Mouse (Mus musculus) lung, embryonic 14.5 days (tissue): Measurements from ENCODE around the gene Amn1. TPM values are rescaled to one million over a fixed set of nuclear protein-coding genes. Genes with fewer than 3 reads are reported as not detected.

Source experiments
- ATAC-seq: fragments of 200-750 bp; cut with Nextera tagmentation; 2 replicates; pipeline ENCODE4 v1.8.0; 2017; ENCODE audit warnings: mild to moderate bottlenecking, moderate TSS enrichment, moderate library complexity; ENCODE audit not compliant: insufficient read depth
- DNase-seq: peaks from one replicate; pipeline ENCODE4 v3.0.0-alpha.2; 2015
- H3K27ac ChIP-seq: fragments of 300-500 bp; sonication (generic); 2 replicates; pipeline ENCODE4 v1.5.1; 2014; ENCODE audit warnings: low read depth, mild to moderate bottlenecking, moderate library complexity
- H3K27me3 ChIP-seq: fragments of 300-500 bp; sonication (generic); 2 replicates; pipeline ENCODE4 v1.6.1; 2014; ENCODE audit warnings: low read length, control low read depth; ENCODE audit not compliant: insufficient read depth
- H3K36me3 ChIP-seq: fragments of 300-500 bp; sonication (generic); 2 replicates; pipeline ENCODE4 v1.6.1; 2014; ENCODE audit warnings: control low read depth; ENCODE audit not compliant: insufficient read depth
- H3K4me1 ChIP-seq: fragments of 300-500 bp; sonication (generic); 2 replicates; pipeline ENCODE4 v1.6.1; 2014; ENCODE audit warnings: antibody characterized with exemption, control low read depth; ENCODE audit not compliant: insufficient read depth
- H3K4me2 ChIP-seq: fragments of 300-500 bp; sonication (generic); 2 replicates; pipeline ENCODE4 v1.6.1; 2014; ENCODE audit warnings: mild to moderate bottlenecking
- H3K4me3 ChIP-seq: fragments of 300-500 bp; sonication (generic); 2 replicates; pipeline ENCODE4 v1.5.1; 2014; ENCODE audit warnings: low read depth, low read length
- H3K9ac ChIP-seq: fragments of 300-500 bp; sonication (generic); 2 replicates; pipeline ENCODE4 v1.6.1; 2014
- H3K9me3 ChIP-seq: fragments of 300-500 bp; sonication (generic); 2 replicates; pipeline ENCODE4 v1.6.1; 2016; ENCODE audit warnings: low read depth, low read length, control low read depth
- CTCF ChIP-seq: IDR thresholded peaks from 2 replicates; pipeline ENCODE4 v1.5.1; 2016; ENCODE audit warnings: antibody characterized with exemption, low read depth
- WGBS: fragments of 180-500 bp; shearing (Covaris S2); extraction: QIAGEN DNeasy Blood & Tissue Kit; methylation state at CpG from one replicate; pipeline ENCODE4 v1.1.7; 2014; 5-methylcytosine and 5-hydroxymethylcytosine counted together
- polyA plus RNA-seq: library from polyadenylated mRNA; unstranded; fragments of >200 nt; fragmentation: Nextera tagmentation; extraction: Ambion mirVana; gene quantifications from 2 replicates; pipeline ENCODE4 v1.2.1, GENCODE M21; 2014

Gene Amn1
- polyA plus RNA-seq = 28.2 and 30.2 TPM in 2 replicates

GRCm38 (mm10) chr6:149188041-149188924, at the start of gene Amn1:
Gene Amn1 (minus strand): TSS chr6:149188712.
- peak within 1 kb of the TSS; percentile 97 for H3K27ac ChIP-seq

DNA sequence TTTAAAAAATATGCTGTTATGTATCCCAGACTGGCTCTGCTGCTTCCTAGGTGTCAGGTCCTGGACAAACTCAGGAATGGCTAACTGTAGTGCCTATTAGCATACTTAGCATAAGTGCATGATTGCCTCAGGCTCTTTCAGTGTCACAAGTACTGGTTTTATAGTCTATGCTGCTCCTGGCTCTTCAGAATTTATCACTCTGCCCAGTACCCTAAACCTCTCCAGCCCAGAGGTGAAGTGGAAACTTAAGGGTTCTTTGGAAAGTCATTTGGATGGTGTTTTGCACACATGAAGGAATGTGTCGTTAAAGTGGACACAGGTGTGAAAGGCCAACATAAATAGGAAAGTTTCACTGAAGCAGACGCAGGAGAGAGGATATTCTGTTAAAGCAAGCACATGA, 48.3 kb upstream of the Amn1 start:
- Histone ChIP-seq H3K4me3 (no peak overlapping the region), H3K9ac (no peak overlapping the region), H3K36me3 (no peaks in the 10 kb centered on the region), H3K4me2 (no peak overlapping the region), H3K27me3 (no peaks in the 10 kb centered on the region), H3K27ac (no peak overlapping the region), H3K9me3 (no peaks in the 10 kb centered on the region), H3K4me1 (no peaks in the 10 kb centered on the region)
- 51% methylated on average over 2 of the region's 2 CpGs for WGBS
- no peak for TF ChIP-seq CTCF
- ATAC-seq (peak; percentile 56; the same call in 1 of the 2 replicates), DNase-seq (peak; percentile 15)

More at GRCm38 (mm10) chr6:149188041-149188924, at the start of gene Amn1:
- TF ChIP-seq CTCF = no peak
- H3K9ac ChIP-seq = peak within 1 kb of the TSS; percentile 96
- under 1% methylated on average over 34 of the region's 34 CpGs for WGBS
- H3K4me1 ChIP-seq = peaks cover 9% of the 10 kb centered on the region
- H3K4me3 ChIP-seq = peak within 1 kb of the TSS; percentile 78
- H3K36me3 ChIP-seq = peaks cover 11% of the 10 kb centered on the region; the same call in 1 of the 2 replicates
- DNase-seq = peak; percentile 100
- H3K27me3 ChIP-seq = no peaks in the 10 kb centered on the region
- ATAC-seq = peak; percentile 100
- peak within 1 kb of the TSS; percentile 76 for H3K4me2 ChIP-seq
- H3K9me3 ChIP-seq = no peaks in the 10 kb centered on the region

- H3K36me3 ChIP-seq = no peaks in the 10 kb centered on the region
- no peak for DNase-seq
- TF ChIP-seq CTCF = no peak
- 78% methylated on average over 3 of the region's 3 CpGs for WGBS
- H3K9ac ChIP-seq = no peak overlapping the region
- H3K4me2 ChIP-seq = no peak overlapping the region
- no peaks in the 10 kb centered on the region for H3K27me3 ChIP-seq
- ATAC-seq = no peak
- H3K27ac ChIP-seq = no peak overlapping the region
- H3K4me1 ChIP-seq = no peaks in the 10 kb centered on the region
- H3K9me3 ChIP-seq = no peaks in the 10 kb centered on the region
- H3K4me3 ChIP-seq = no peak overlapping the region
These were observed 45.4 kb upstream of the Amn1 start for GRCm38 (mm10) chr6:149233918-149234317.

GRCm38 (mm10) chr6:149224751-149225150, 36.2 kb upstream of the Amn1 start:
- DNase-seq (no peak), ATAC-seq (no peak)
- no peaks in the 10 kb centered on the region for H3K36me3 ChIP-seq
- H3K9me3 ChIP-seq = no peaks in the 10 kb centered on the region
- no peak overlapping the region for H3K4me2 ChIP-seq
- H3K27me3 ChIP-seq = no peaks in the 10 kb centered on the region
- no peak overlapping the region for H3K27ac ChIP-seq
- no peak overlapping the region for H3K9ac ChIP-seq
- no peak overlapping the region for H3K4me3 ChIP-seq
- 85% methylated on average over 4 of the region's 4 CpGs for WGBS
- TF ChIP-seq CTCF = no peak
- no peaks in the 10 kb centered on the region for H3K4me1 ChIP-seq

- no peaks in the 10 kb centered on the region for H3K27me3 ChIP-seq
- no peak overlapping the region for H3K9ac ChIP-seq
- no peak overlapping the region for H3K27ac ChIP-seq
These were observed 32.8 kb upstream of the Amn1 start for GRCm38 (mm10) chr6:149221296-149221695.

GRCm38 (mm10) chr6:149198572-149198971, 10.1 kb upstream of the Amn1 start:
- Histone ChIP-seq H3K36me3 (no peaks in the 10 kb centered on the region), H3K9me3 (no peaks in the 10 kb centered on the region), H3K9ac (no peak overlapping the region), H3K4me2 (no peak overlapping the region), H3K27me3 (no peaks in the 10 kb centered on the region), H3K27ac (no peak overlapping the region), H3K4me3 (no peak overlapping the region), H3K4me1 (no peaks in the 10 kb centered on the region)
- ATAC-seq = no peak
- no peak for DNase-seq
- no peak for TF ChIP-seq CTCF

More at GRCm38 (mm10) chr6:149221296-149221695, 32.8 kb upstream of the Amn1 start:
- Histone ChIP-seq H3K4me1 (no peaks in the 10 kb centered on the region), H3K4me3 (no peak overlapping the region), H3K4me2 (no peak overlapping the region), H3K9me3 (no peaks in the 10 kb centered on the region), H3K36me3 (no peaks in the 10 kb centered on the region)
- ATAC-seq (no peak), DNase-seq (no peak)
- no peak for TF ChIP-seq CTCF

DNA sequence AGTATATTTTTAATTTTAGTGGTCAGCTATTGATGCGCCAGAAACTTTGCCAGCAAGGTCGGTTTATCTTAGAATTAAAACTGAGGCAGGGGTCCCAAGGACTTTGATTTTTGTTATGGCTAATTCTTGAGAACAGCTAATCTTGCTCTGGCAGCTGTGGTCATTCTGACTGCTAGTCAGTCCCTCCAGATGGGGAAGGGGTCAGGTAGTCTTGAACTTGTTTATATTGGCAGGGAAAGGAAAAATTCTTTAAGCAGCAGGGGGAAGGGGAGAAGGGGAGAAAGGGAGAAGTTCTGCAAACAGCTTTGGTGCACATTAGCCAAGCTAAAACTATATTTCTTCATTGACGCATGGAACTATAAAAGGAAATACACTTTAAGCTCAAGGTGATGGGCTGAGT, 8.6 kb upstream of the Amn1 start:
- Histone ChIP-seq H3K4me3 (no peak overlapping the region), H3K9ac (no peak overlapping the region), H3K9me3 (no peaks in the 10 kb centered on the region), H3K4me2 (no peak overlapping the region), H3K36me3 (no peaks in the 10 kb centered on the region), H3K27ac (0 out of 2 replicates have a peak overlapping the region, but pooled peaks have one; percentile 60), H3K27me3 (no peaks in the 10 kb centered on the region), H3K4me1 (no peaks in the 10 kb centered on the region)
- ATAC-seq (peak; percentile 67; the same call in 1 of the 2 replicates), DNase-seq (peak; percentile 61)
- WGBS = 22% methylated on average over 3 of the region's 3 CpGs
- TF ChIP-seq CTCF = no peak
